Mouse (Mus musculus): ENCODE data around the gene Tsc22d1. TPM values are rescaled to one million over a fixed set of nuclear protein-coding genes. Genes with fewer than 3 reads are reported as not detected.

The Tsc22d1 gene
- polyA plus RNA-seq, 1 experiment = 153 TPM

- H3K27me3 ChIP-seq (replicated peaks; ENCODE audit: control insufficient read depth, insufficient read depth, low read length) = no peaks in the 10 kb centered on the region
- no peak overlapping the region for H3K4me3 ChIP-seq (ENCODE audit: insufficient read depth, low read depth, low read length)
- DNase-seq = no peak
- H3K36me3 ChIP-seq (ENCODE audit: control insufficient read depth, insufficient read depth, low read length) = no peaks in the 10 kb centered on the region
- no peaks in the 10 kb centered on the region for H3K4me1 ChIP-seq (ENCODE audit: control insufficient read depth, insufficient read depth, low read length)
- WGBS = 87% methylated on average over 6 of the region's 6 CpGs
- no peak for TF ChIP-seq CTCF (conservative IDR thresholded peaks at IDR 0.05; ENCODE audit: insufficient read depth, insufficient read length, low read depth, low read length)
- TF ChIP-seq POLR2A (IDR thresholded peaks at IDR 0.05; ENCODE audit: low read depth, low read length) = no peak
- no peak overlapping the region for H3K27ac ChIP-seq (ENCODE audit: insufficient read depth, low read depth, low read length)
These were observed 111.7 kb downstream of the Tsc22d1 start for GRCm38 (mm10) chr14:76526467-76526866.

- no peak overlapping the region for H3K27ac ChIP-seq (ENCODE audit: insufficient read depth, low read depth, low read length)
- no peaks in the 10 kb centered on the region for H3K36me3 ChIP-seq (ENCODE audit: control insufficient read depth, insufficient read depth, low read length)
- 89% methylated on average over 20 of the region's 20 CpGs for WGBS
- H3K4me1 ChIP-seq (ENCODE audit: control insufficient read depth, insufficient read depth, low read length) = no peaks in the 10 kb centered on the region
- no peak for TF ChIP-seq CTCF (conservative IDR thresholded peaks at IDR 0.05; ENCODE audit: insufficient read depth, insufficient read length, low read depth, low read length)
- no peak for TF ChIP-seq POLR2A (IDR thresholded peaks at IDR 0.05; ENCODE audit: low read depth, low read length)
- peak; percentile 19 for DNase-seq
- no peaks in the 10 kb centered on the region for H3K27me3 ChIP-seq (replicated peaks; ENCODE audit: control insufficient read depth, insufficient read depth, low read length)
- no peak overlapping the region for H3K4me3 ChIP-seq (ENCODE audit: insufficient read depth, low read depth, low read length)
These were observed 112.4 kb downstream of the Tsc22d1 start for GRCm38 (mm10) chr14:76527030-76527719.

- no peak for DNase-seq
- no peaks in the 10 kb centered on the region for H3K27me3 ChIP-seq (replicated peaks; ENCODE audit: control insufficient read depth, insufficient read depth, low read length)
- WGBS = 71% methylated on average over 8 of the region's 9 CpGs
- no peak for TF ChIP-seq CTCF (conservative IDR thresholded peaks at IDR 0.05; ENCODE audit: insufficient read depth, insufficient read length, low read depth, low read length)
- TF ChIP-seq POLR2A (IDR thresholded peaks at IDR 0.05; ENCODE audit: low read depth, low read length) = no peak
- no peaks in the 10 kb centered on the region for H3K36me3 ChIP-seq (ENCODE audit: control insufficient read depth, insufficient read depth, low read length)
- no peak overlapping the region for H3K4me3 ChIP-seq (ENCODE audit: insufficient read depth, low read depth, low read length)
- H3K27ac ChIP-seq (ENCODE audit: insufficient read depth, low read depth, low read length) = no peak overlapping the region
- no peaks in the 10 kb centered on the region for H3K4me1 ChIP-seq (ENCODE audit: control insufficient read depth, insufficient read depth, low read length)
These were observed 113.1 kb downstream of the Tsc22d1 start for GRCm38 (mm10) chr14:76527758-76528313.

GRCm38 (mm10) chr14:76528641-76529040 is 113.9 kb downstream of the Tsc22d1 start:
- WGBS = 46% methylated on average over 5 of the region's 5 CpGs
- H3K4me3 ChIP-seq (ENCODE audit: insufficient read depth, low read depth, low read length) = no peak overlapping the region
- TF ChIP-seq CTCF (conservative IDR thresholded peaks at IDR 0.05; ENCODE audit: insufficient read depth, insufficient read length, low read depth, low read length) (no peak), POLR2A (IDR thresholded peaks at IDR 0.05; ENCODE audit: low read depth, low read length) (no peak)
- H3K27me3 ChIP-seq (replicated peaks; ENCODE audit: control insufficient read depth, insufficient read depth, low read length) = no peaks in the 10 kb centered on the region
- no peak overlapping the region for H3K27ac ChIP-seq (ENCODE audit: insufficient read depth, low read depth, low read length)
- DNase-seq = peak; percentile 18
- peaks cover 5% of the 10 kb centered on the region; the same call in 1 of the 2 replicates for H3K4me1 ChIP-seq (ENCODE audit: control insufficient read depth, insufficient read depth, low read length)
- H3K36me3 ChIP-seq (ENCODE audit: control insufficient read depth, insufficient read depth, low read length) = no peaks in the 10 kb centered on the region

- WGBS = 97% methylated on average over 7 of the region's 7 CpGs
- no peak overlapping the region for H3K27ac ChIP-seq (ENCODE audit: insufficient read depth, low read depth, low read length)
- H3K36me3 ChIP-seq (ENCODE audit: control insufficient read depth, insufficient read depth, low read length) = no peaks in the 10 kb centered on the region
- DNase-seq = no peak
- H3K27me3 ChIP-seq (replicated peaks; ENCODE audit: control insufficient read depth, insufficient read depth, low read length) = no peaks in the 10 kb centered on the region
- no peak overlapping the region for H3K4me3 ChIP-seq (ENCODE audit: insufficient read depth, low read depth, low read length)
- TF ChIP-seq CTCF (conservative IDR thresholded peaks at IDR 0.05; ENCODE audit: insufficient read depth, insufficient read length, low read depth, low read length) (no peak), POLR2A (IDR thresholded peaks at IDR 0.05; ENCODE audit: low read depth, low read length) (no peak)
- H3K4me1 ChIP-seq (ENCODE audit: control insufficient read depth, insufficient read depth, low read length) = peaks cover 6% of the 10 kb centered on the region; the same call in 1 of the 2 replicates
These were observed 116.4 kb downstream of the Tsc22d1 start for GRCm38 (mm10) chr14:76531027-76531660.

GRCm38 (mm10) chr14:76532257-76533169 is 117.8 kb downstream of the Tsc22d1 start:
- Histone ChIP-seq H3K4me3 (ENCODE audit: insufficient read depth, low read depth, low read length) (peak overlapping the region; percentile 5; the same call in 1 of the 2 replicates), H3K27ac (ENCODE audit: insufficient read depth, low read depth, low read length) (peak overlapping the region; percentile 51; the same call in 1 of the 2 replicates), H3K4me1 (ENCODE audit: control insufficient read depth, insufficient read depth, low read length) (peaks cover 11% of the 10 kb centered on the region; the same call in 1 of the 2 replicates), H3K36me3 (ENCODE audit: control insufficient read depth, insufficient read depth, low read length) (no peaks in the 10 kb centered on the region), H3K27me3 (replicated peaks; ENCODE audit: control insufficient read depth, insufficient read depth, low read length) (no peaks in the 10 kb centered on the region)
- TF ChIP-seq POLR2A (IDR thresholded peaks at IDR 0.05; ENCODE audit: low read depth, low read length) (no peak), CTCF (conservative IDR thresholded peaks at IDR 0.05; ENCODE audit: insufficient read depth, insufficient read length, low read depth, low read length) (no peak)
- DNase-seq = peak; percentile 77
- WGBS = 60% methylated on average over 20 of the region's 20 CpGs
